Mouse (Mus musculus): ENCODE measurements around the gene Sox2. TPM values are rescaled to one million over a fixed set of nuclear protein-coding genes. Genes with fewer than 3 reads are reported as not detected.

Gene Sox2
- total and polyA plus RNA-seq, 2 experiments from 2014 or later, result 22.6 to 68.1 TPM

DNA sequence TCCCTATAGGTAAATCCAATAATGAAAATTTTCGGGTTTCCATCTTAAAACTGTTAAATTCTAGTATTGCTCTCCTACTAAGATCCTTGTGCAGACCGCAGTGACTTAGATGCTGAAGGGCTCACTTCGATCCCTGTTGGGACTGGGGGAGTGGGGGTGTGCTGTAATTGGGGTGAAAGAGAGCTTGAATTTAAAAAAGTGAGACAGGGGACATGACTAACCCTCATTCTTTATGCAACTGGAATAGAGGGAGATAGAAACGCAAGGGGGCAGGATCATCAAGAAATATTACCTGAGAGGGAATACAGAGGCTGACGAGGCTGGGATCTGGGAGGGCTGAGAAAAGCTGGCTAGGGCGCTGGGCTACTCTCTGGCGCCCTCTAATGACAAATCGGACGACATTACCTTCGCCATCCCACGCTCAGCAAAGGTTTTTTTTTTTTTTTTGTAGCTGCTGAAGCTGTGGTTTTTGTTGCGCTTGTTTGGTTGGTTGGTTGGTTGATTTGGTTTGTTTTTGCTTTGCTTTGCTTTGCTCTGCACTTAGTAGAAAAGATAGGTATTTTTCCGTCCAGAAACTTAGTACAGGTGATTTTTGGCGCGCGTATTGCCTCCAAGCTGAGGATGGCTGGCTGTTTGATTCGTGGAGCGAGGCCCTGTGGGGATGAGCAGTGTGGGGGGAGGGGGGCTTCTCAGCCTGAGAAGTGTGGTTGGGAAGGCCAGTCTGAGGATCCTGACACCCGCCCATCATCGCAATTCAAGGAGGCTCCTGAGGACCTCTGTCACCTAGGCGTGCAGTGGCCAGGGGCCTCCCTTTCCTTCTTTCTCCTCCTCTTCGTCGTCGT lies 11.0 kb upstream of the Sox2 start:
- Histone ChIP-seq H3K9me3 (ENCODE audit: low read length) (no peaks in the 10 kb centered on the region), H3K9ac (replicated peaks; ENCODE audit: low read length) (peak overlapping the region; percentile 43), H3K4me3 (ENCODE audit: low read length) (peak overlapping the region; percentile 29), H3K4me1 (ENCODE audit: insufficient read depth, low read length) (peaks cover 4% of the 10 kb centered on the region; the same call in 1 of the 2 replicates), H3K27me3 (ENCODE audit: insufficient read depth, low read length) (0 out of 2 replicates have a peak, but pooled peaks cover 6% of the 10 kb centered on the region), H3K4me2 (ENCODE audit: low read depth, low read length) (peak overlapping the region; percentile 57), H3K27ac (peak overlapping the region; percentile 74), H3K36me3 (ENCODE audit: insufficient read depth, low read length) (no peaks in the 10 kb centered on the region)
- 5% methylated on average over 24 of the region's 24 CpGs for WGBS
- DNase-seq (ENCODE audit: low spot score), result peak; percentile 88
- ATAC-seq, result peak; percentile 73
- TF ChIP-seq CTCF (IDR thresholded peaks at IDR 0.05; ENCODE audit: low read depth), result peak; percentile 88

DNA sequence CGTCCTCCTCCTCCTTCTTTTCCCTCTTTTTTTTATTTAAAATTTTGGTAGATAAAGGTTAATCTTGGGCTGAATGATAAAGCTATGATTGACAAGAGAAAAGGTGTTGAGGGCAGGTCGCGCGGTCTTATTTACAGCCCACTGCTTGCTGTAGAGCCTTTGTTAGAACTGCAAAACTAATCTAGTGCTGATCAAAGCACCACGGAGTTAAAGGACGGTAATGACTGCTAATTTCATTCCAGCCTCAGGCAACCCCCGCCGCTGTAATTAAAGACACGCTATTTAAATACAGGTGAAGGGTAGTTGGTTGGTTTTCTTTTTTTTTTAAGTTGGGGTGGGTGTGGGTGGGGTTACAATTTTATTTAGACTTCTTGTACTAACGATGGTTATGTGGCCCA lies 10.3 kb upstream of the Sox2 start:
- DNase-seq (ENCODE audit: low spot score), result peak; percentile 2
- Histone ChIP-seq H3K9me3 (ENCODE audit: low read length) (no peaks in the 10 kb centered on the region), H3K4me1 (ENCODE audit: insufficient read depth, low read length) (peaks cover 4% of the 10 kb centered on the region; the same call in 1 of the 2 replicates), H3K9ac (replicated peaks; ENCODE audit: low read length) (peak overlapping the region; percentile 43), H3K4me3 (ENCODE audit: low read length) (peak overlapping the region; percentile 29), H3K27ac (peak overlapping the region; percentile 66; the same call in 1 of the 2 replicates), H3K27me3 (ENCODE audit: insufficient read depth, low read length) (peaks cover 6% of the 10 kb centered on the region; the same call in 1 of the 2 replicates), H3K36me3 (ENCODE audit: insufficient read depth, low read length) (no peaks in the 10 kb centered on the region), H3K4me2 (ENCODE audit: low read depth, low read length) (peak overlapping the region; percentile 57)
- no peak for ATAC-seq
- WGBS, result 11% methylated on average over 10 of the region's 10 CpGs
- TF ChIP-seq CTCF (IDR thresholded peaks at IDR 0.05; ENCODE audit: low read depth), result no peak

DNA sequence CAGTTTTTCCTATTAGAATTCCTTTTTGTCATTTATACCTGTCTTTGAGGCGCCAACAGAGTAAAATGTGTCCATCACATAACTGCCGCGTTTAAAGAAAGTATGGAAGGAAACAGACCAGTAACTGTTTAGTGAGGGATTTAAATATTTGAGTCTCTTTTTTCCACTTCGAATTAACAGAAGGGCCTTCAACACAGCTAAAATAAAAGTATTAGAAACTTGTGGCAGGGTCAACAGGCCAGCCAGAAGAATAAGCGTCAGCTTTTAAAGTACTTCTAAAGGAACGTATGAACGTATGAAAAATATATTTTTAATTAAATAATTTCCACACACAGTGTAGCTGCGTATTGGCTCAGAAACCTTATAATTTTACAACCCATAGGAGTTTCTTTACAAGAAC lies 9.9 kb upstream of the Sox2 start:
- DNase-seq (ENCODE audit: low spot score) (peak; percentile 2), ATAC-seq (no peak)
- H3K4me3 ChIP-seq (ENCODE audit: low read length), result peak overlapping the region; percentile 29; the same call in 1 of the 2 replicates
- peaks cover 9% of the 10 kb centered on the region; the same call in 1 of the 2 replicates for H3K27me3 ChIP-seq (ENCODE audit: insufficient read depth, low read length)
- WGBS, result 17% methylated on average over 8 of the region's 8 CpGs
- peak overlapping the region; percentile 57 for H3K4me2 ChIP-seq (ENCODE audit: low read depth, low read length)
- H3K36me3 ChIP-seq (ENCODE audit: insufficient read depth, low read length), result no peaks in the 10 kb centered on the region
- TF ChIP-seq CTCF (IDR thresholded peaks at IDR 0.05; ENCODE audit: low read depth), result no peak
- H3K9me3 ChIP-seq (ENCODE audit: low read length), result no peaks in the 10 kb centered on the region
- no peak overlapping the region; the same call in 1 of the 2 replicates for H3K9ac ChIP-seq (replicated peaks; ENCODE audit: low read length)
- H3K27ac ChIP-seq, result peak overlapping the region; percentile 66; the same call in 1 of the 2 replicates
- peaks cover 4% of the 10 kb centered on the region; the same call in 1 of the 2 replicates for H3K4me1 ChIP-seq (ENCODE audit: insufficient read depth, low read length)

DNA sequence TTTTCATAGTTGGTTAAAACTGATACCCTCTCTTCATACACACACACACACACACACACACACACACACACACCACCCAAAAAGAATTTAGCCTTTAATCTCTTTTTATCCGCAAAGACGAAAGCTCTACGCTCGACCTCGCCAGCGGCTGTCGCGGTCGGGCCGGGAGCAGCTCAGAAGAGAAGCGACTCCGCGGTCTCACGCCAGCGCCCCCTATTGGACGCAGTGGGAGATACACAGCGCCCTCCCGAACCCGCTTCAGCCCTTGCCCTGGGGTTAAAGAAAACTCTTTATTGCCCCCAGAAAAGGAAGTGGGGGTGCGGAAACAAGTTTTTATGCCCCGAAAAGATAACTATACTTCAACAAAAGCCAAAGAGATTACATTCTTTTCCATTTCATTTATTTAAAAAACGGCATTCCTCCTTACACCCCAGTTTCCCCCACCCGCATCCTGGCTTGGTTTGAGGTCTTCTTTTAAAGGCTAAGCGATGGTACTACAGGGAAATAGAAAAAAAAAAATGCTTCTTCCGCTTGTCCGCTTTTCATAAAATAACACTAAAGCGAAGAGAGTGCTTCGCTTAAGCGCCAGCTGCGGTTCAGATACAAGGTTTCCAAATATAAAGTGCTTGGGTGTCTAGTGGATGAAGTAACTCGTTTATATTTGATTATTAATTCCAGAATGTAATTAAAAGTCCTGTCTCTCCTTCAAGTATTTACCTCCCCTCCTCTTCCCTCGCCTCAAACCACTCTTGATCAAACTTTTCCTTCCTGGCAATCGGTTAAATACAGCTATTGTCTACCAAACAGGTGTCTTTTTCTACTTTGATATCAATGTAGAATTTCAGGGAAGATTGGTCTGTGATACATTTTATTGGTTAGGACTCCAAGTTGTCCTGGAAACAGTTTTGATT lies 9.3 kb upstream of the Sox2 start:
- peak; percentile 82 for DNase-seq (ENCODE audit: low spot score)
- peaks cover 4% of the 10 kb centered on the region; the same call in 1 of the 2 replicates for H3K4me1 ChIP-seq (ENCODE audit: insufficient read depth, low read length)
- H3K4me3 ChIP-seq (ENCODE audit: low read length), result 0 out of 2 replicates have a peak overlapping the region, but pooled peaks have one; percentile 29
- H3K27me3 ChIP-seq (ENCODE audit: insufficient read depth, low read length), result peaks cover 9% of the 10 kb centered on the region; the same call in 1 of the 2 replicates
- H3K36me3 ChIP-seq (ENCODE audit: insufficient read depth, low read length), result no peaks in the 10 kb centered on the region
- peak overlapping the region; percentile 57 for H3K4me2 ChIP-seq (ENCODE audit: low read depth, low read length)
- no peak overlapping the region; the same call in 1 of the 2 replicates for H3K9ac ChIP-seq (replicated peaks; ENCODE audit: low read length)
- no peaks in the 10 kb centered on the region for H3K9me3 ChIP-seq (ENCODE audit: low read length)
- peak overlapping the region; percentile 74; the same call in 1 of the 2 replicates for H3K27ac ChIP-seq
- peak; percentile 81 for TF ChIP-seq CTCF (IDR thresholded peaks at IDR 0.05; ENCODE audit: low read depth)
- 8% methylated on average over 33 of the region's 33 CpGs for WGBS
- peak; percentile 50; the same call in 1 of the 2 replicates for ATAC-seq

DNA sequence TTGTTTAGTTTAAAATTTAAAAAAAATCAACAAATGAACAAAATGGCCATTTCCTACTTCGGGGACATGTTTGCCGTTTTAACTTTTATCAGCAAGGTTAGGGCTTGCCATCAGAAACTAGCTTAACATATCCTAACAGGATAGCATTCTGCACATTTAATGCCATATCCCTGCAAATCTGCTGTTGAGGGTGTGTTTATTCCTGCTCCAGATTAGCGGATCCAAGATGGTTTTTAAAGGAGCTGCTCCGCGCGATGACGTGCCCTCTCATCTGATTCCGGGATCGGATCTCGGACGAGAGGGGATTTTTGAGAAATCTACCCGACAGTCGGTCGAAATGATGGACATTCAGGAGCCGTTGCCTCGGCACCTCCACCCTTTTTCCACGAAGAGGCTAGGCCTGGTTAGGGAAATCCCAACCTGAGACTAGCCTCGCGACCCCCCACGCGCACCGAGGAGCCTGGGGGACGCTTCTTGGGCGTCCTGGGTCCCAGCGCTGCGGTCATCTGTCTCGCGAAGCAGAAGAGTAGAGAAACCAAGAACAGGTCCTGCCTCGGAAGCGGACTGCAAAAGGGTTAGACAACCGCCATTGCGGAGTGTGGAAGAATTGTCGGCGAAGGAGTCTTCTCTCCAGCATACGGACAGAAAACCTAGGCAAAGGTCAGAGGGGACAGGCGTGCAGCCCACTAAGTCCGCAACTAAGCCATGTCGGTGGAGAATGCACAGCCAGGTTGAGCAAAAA lies 8.3 kb upstream of the Sox2 start:
- Histone ChIP-seq H3K36me3 (ENCODE audit: insufficient read depth, low read length) (no peaks in the 10 kb centered on the region), H3K27ac (peak overlapping the region; percentile 74), H3K4me3 (ENCODE audit: low read length) (peak overlapping the region; percentile 33), H3K4me1 (ENCODE audit: insufficient read depth, low read length) (peaks cover 7% of the 10 kb centered on the region; the same call in 1 of the 2 replicates), H3K27me3 (ENCODE audit: insufficient read depth, low read length) (peaks cover 9% of the 10 kb centered on the region), H3K4me2 (ENCODE audit: low read depth, low read length) (peak overlapping the region; percentile 57), H3K9ac (replicated peaks; ENCODE audit: low read length) (peak overlapping the region; percentile 46), H3K9me3 (ENCODE audit: low read length) (no peaks in the 10 kb centered on the region)
- WGBS, result 6% methylated on average over 38 of the region's 38 CpGs
- peak; percentile 21 for DNase-seq (ENCODE audit: low spot score)
- no peak for ATAC-seq
- no peak for TF ChIP-seq CTCF (IDR thresholded peaks at IDR 0.05; ENCODE audit: low read depth)

Data from hindbrain, postnatal 0 days (tissue).